Mouse (Mus musculus): ENCODE data around the gene Pex6.

DNA sequence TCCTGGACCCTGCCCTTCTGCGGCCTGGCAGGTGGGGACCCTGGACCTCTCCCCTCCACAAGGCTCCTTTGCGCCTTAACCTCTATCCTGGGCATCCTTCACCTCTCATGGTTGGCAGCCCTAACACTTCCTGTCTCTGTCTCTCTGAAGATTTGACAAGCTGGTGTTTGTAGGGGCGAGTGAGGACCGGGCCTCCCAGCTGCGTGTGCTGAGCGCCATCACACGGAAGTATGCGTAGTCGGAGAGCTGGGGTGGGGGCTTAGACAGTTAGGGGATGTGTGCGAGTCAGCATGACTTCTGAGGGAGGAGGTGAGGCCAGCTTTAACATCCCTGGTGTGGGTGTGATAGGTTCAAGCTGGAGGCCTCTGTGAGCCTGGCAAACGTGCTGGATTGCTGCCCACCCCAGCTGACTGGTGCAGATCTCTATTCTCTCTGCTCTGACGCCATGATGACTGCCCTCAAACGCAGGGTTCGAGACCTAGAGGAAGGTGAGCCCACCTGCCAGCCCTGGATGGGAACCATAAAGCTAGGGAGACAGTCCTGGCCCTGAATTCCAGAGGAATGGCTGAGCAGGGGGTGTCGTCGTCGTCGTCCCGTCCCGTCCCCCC lies 13.3 kb downstream of the Pex6 start:
- TF ChIP-seq CTCF (IDR thresholded peaks at IDR 0.05; ENCODE audit: control insufficient read depth, insufficient read depth, low read length) (no peak), POLR2A (IDR thresholded peaks at IDR 0.05; ENCODE audit: borderline replicate concordance, control insufficient read depth, low read depth, low read length) (no peak)

Data from bone marrow, adult 2 months (tissue).